Mouse (Mus musculus) lung, embryonic 14.5 days (tissue): ENCODE data around the gene Med27. TPM values are rescaled to one million over a fixed set of nuclear protein-coding genes. Genes with fewer than 3 reads are reported as not detected.

Experiments
- ATAC-seq: fragments of 200-750 bp; cut with Nextera tagmentation; 2 replicates; pipeline ENCODE4 v1.8.0; 2017; ENCODE audit warnings: mild to moderate bottlenecking, moderate TSS enrichment, moderate library complexity; ENCODE audit not compliant: insufficient read depth
- DNase-seq: peaks from one replicate; pipeline ENCODE4 v3.0.0-alpha.2; 2015
- H3K27ac ChIP-seq: fragments of 300-500 bp; sonication (generic); 2 replicates; pipeline ENCODE4 v1.5.1; 2014; ENCODE audit warnings: low read depth, mild to moderate bottlenecking, moderate library complexity
- H3K27me3 ChIP-seq: fragments of 300-500 bp; sonication (generic); 2 replicates; pipeline ENCODE4 v1.6.1; 2014; ENCODE audit warnings: low read length, control low read depth; ENCODE audit not compliant: insufficient read depth
- H3K36me3 ChIP-seq: fragments of 300-500 bp; sonication (generic); 2 replicates; pipeline ENCODE4 v1.6.1; 2014; ENCODE audit warnings: control low read depth; ENCODE audit not compliant: insufficient read depth
- H3K4me1 ChIP-seq: fragments of 300-500 bp; sonication (generic); 2 replicates; pipeline ENCODE4 v1.6.1; 2014; ENCODE audit warnings: antibody characterized with exemption, control low read depth; ENCODE audit not compliant: insufficient read depth
- H3K4me2 ChIP-seq: fragments of 300-500 bp; sonication (generic); 2 replicates; pipeline ENCODE4 v1.6.1; 2014; ENCODE audit warnings: mild to moderate bottlenecking
- H3K4me3 ChIP-seq: fragments of 300-500 bp; sonication (generic); 2 replicates; pipeline ENCODE4 v1.5.1; 2014; ENCODE audit warnings: low read depth, low read length
- H3K9ac ChIP-seq: fragments of 300-500 bp; sonication (generic); 2 replicates; pipeline ENCODE4 v1.6.1; 2014
- H3K9me3 ChIP-seq: fragments of 300-500 bp; sonication (generic); 2 replicates; pipeline ENCODE4 v1.6.1; 2016; ENCODE audit warnings: low read depth, low read length, control low read depth
- CTCF ChIP-seq: IDR thresholded peaks from 2 replicates; pipeline ENCODE4 v1.5.1; 2016; ENCODE audit warnings: antibody characterized with exemption, low read depth
- WGBS: fragments of 180-500 bp; shearing (Covaris S2); extraction: QIAGEN DNeasy Blood & Tissue Kit; methylation state at CpG from one replicate; pipeline ENCODE4 v1.1.7; 2014; 5-methylcytosine and 5-hydroxymethylcytosine counted together
- polyA plus RNA-seq: library from polyadenylated mRNA; unstranded; fragments of >200 nt; fragmentation: Nextera tagmentation; extraction: Ambion mirVana; gene quantifications from 2 replicates; pipeline ENCODE4 v1.2.1, GENCODE M21; 2014

Med27 gene
- polyA plus RNA-seq, 1 experiment from 2014 or later = 53.0 TPM

DNA sequence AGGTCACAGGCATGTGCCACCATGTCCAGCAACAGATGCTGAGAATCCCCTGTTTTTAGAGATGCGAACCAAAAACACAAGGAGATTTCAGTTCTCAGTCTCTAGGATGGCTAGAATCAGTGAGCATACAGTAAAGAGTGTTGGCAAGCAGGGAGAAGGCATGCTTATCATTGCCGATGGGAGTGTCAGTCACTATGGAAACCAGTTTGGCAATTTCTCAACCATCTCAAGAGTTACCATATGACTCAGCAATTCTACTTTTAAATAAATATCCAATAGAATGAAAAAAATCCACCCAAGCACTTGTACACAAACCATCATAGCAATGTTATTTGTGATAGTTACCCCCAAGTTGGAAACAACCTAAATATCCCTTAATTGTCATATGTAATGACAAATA, 22.2 kb upstream of the Med27 start:
- Histone ChIP-seq H3K4me3 (no peak overlapping the region), H3K9me3 (no peaks in the 10 kb centered on the region), H3K36me3 (no peaks in the 10 kb centered on the region), H3K27me3 (no peaks in the 10 kb centered on the region), H3K27ac (no peak overlapping the region), H3K4me2 (no peak overlapping the region), H3K9ac (no peak overlapping the region), H3K4me1 (no peaks in the 10 kb centered on the region)
- WGBS = 56% methylated on average over 2 of the region's 2 CpGs
- DNase-seq (peak; percentile 20), ATAC-seq (no peak)
- no peak for TF ChIP-seq CTCF

DNA sequence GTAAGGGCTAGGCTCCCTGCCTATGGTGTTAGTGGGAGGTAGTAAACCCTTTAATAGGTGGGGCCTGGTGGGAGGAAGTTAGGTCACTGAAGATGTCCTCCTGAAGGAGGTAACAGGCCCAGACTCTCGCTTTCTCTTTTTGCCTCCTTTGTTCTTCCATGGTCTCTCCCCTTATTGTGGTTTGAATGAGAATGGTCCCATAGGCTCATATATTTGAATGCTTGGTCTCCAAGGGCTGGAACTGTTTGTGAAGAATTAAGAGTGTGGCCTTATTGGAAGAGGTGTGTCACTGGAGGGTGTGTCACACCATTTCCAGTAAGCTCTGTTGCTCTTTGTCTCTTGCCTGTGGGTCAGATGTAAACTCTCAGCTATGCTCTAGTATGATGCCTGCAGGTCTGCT, 16.1 kb upstream of the Med27 start:
- 96% methylated on average over 1 of the region's 1 CpGs for WGBS
- no peaks in the 10 kb centered on the region for H3K9me3 ChIP-seq

GRCm38 (mm10) chr2:29338396-29338795, 8.2 kb upstream of the Med27 start:
- no peak overlapping the region for H3K9ac ChIP-seq
- no peaks in the 10 kb centered on the region for H3K36me3 ChIP-seq
- ATAC-seq = no peak
- H3K27me3 ChIP-seq = no peaks in the 10 kb centered on the region
- H3K4me1 ChIP-seq = no peaks in the 10 kb centered on the region
- no peak for TF ChIP-seq CTCF
- H3K4me3 ChIP-seq = no peak overlapping the region
- WGBS = 91% methylated on average over 1 of the region's 1 CpGs
- DNase-seq = no peak
- H3K4me2 ChIP-seq = no peak overlapping the region
- H3K27ac ChIP-seq = no peak overlapping the region
- H3K9me3 ChIP-seq = no peaks in the 10 kb centered on the region

More for the DNA sequence above, 16.1 kb upstream of the Med27 start:
- TF ChIP-seq CTCF = no peak
- H3K4me3 ChIP-seq = no peak overlapping the region
- H3K4me1 ChIP-seq = no peaks in the 10 kb centered on the region
- H3K9ac ChIP-seq = no peak overlapping the region
- no peak for DNase-seq
- no peak for ATAC-seq
- no peak overlapping the region for H3K27ac ChIP-seq
- H3K36me3 ChIP-seq = no peaks in the 10 kb centered on the region
- no peak overlapping the region for H3K4me2 ChIP-seq
- H3K27me3 ChIP-seq = no peaks in the 10 kb centered on the region

DNA sequence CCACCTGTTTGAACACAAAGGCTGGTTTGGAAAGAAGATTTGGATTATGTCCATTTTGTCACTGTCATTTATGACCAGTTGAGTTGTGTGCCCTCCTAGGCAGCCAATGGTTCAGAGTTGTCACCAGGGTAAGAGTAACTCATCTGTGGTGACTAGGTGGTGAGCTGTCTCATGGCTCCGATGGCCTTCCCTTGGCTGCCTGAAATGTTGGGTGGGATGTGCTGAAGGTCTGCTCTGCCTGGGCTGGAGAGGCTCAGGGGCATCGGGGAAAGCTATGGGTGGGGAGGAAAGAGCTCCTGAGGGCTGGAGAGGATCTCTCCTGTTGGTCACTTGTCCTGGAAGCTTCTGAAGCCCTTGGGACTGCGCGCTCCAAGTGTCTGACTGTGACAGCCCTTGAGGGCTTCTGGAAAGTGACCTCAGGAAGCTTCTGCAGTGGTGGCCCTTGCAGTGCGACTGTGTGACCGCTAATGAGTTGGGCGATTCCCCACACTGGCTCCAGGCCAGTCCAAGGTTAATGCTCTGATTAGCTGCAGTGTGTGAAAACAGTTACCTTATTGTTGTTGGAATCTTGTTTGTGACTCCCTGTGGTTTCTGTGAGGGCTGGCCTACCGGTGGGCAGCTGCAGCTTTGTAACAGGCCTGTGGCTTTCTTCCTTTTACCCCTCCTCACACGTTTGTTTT, 12.2 kb downstream of the Med27 start:
- ATAC-seq = no peak
- Histone ChIP-seq H3K4me2 (no peak overlapping the region), H3K4me1 (no peaks in the 10 kb centered on the region), H3K27ac (no peak overlapping the region), H3K4me3 (no peak overlapping the region), H3K36me3 (0 out of 2 replicates have a peak, but pooled peaks cover under 1% of the 10 kb centered on the region), H3K27me3 (no peaks in the 10 kb centered on the region), H3K9me3 (no peaks in the 10 kb centered on the region), H3K9ac (no peak overlapping the region)
- DNase-seq = no peak
- 51% methylated on average over 9 of the region's 9 CpGs for WGBS
- no peak for TF ChIP-seq CTCF

DNA sequence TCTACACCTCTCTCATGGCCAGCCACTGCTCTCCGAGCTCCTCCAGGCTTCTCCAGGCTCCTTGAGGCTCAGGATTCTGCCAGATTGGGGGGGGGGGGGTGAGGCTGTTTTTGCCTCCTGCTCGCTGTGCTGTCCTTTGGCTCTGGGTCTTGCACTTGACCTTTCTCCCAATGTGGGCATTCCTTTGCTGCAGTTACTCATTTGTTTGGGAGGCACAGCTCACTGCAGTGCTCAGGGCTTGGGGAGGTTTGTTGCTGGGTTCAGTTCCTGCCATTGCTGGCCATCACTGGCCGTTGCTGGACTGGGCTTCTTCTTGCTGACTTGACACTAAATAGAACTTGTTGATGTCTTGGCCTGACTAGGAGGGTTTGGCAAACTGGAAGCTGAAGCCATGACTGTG, 14.3 kb downstream of the Med27 start:
- TF ChIP-seq CTCF = no peak
- WGBS = 78% methylated on average over 3 of the region's 3 CpGs

DNA sequence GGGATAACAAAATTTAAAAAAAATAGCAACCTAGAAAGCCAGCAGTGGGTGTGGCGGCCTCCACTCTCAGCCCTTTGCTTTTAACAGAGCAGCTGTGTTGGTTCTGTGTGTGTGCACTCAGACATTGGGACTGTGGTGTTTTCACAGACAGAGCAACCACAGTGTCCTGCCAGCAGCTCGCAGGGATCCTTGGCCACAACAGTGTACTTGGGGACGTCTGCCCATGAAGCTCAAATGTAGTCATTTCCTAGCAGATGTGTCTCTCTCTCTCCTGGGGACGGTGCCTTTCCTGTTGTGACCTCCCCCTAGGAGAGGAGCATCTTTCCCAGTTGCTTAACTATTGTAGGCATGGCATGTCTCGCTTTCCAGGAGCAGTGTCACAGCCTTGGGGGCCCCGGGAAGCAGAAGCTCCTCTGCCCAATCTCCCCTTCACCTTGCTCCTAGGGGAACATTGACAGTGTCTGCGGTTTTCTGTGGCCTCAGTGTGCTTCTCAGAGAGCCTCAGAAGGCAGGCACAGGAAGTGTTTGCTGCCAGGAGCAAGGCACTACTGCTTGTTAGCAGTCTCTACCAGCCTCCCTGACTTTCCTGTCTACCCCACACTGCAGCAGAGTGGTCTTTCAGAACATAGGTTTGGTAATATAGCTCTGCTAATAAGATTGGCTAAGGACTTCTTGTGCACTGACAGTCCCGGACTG, 18.5 kb downstream of the Med27 start:
- H3K27ac ChIP-seq = no peak overlapping the region
- no peak overlapping the region for H3K9ac ChIP-seq
- no peak for DNase-seq
- no peak overlapping the region for H3K4me2 ChIP-seq
- no peak for TF ChIP-seq CTCF
- H3K4me1 ChIP-seq = no peaks in the 10 kb centered on the region
- 79% methylated on average over 8 of the region's 8 CpGs for WGBS
- no peaks in the 10 kb centered on the region for H3K27me3 ChIP-seq
- H3K4me3 ChIP-seq = no peak overlapping the region
- ATAC-seq = no peak
- no peaks in the 10 kb centered on the region for H3K36me3 ChIP-seq
- H3K9me3 ChIP-seq = no peaks in the 10 kb centered on the region

More for the DNA sequence above, 14.3 kb downstream of the Med27 start:
- no peak overlapping the region for H3K4me2 ChIP-seq
- no peaks in the 10 kb centered on the region for H3K4me1 ChIP-seq
- H3K9me3 ChIP-seq = no peaks in the 10 kb centered on the region
- no peaks in the 10 kb centered on the region for H3K27me3 ChIP-seq
- no peak for DNase-seq
- ATAC-seq = no peak
- H3K9ac ChIP-seq = no peak overlapping the region
- H3K27ac ChIP-seq = no peak overlapping the region
- no peaks in the 10 kb centered on the region for H3K36me3 ChIP-seq
- no peak overlapping the region for H3K4me3 ChIP-seq

- 60% methylated on average over 5 of the region's 5 CpGs for WGBS
- Histone ChIP-seq H3K9me3 (no peaks in the 10 kb centered on the region), H3K9ac (no peak overlapping the region), H3K36me3 (no peaks in the 10 kb centered on the region), H3K4me2 (no peak overlapping the region), H3K27me3 (no peaks in the 10 kb centered on the region), H3K4me1 (no peaks in the 10 kb centered on the region), H3K27ac (no peak overlapping the region), H3K4me3 (no peak overlapping the region)
- DNase-seq = peak; percentile 26
- no peak for ATAC-seq
- no peak for TF ChIP-seq CTCF
Observed at GRCm38 (mm10) chr2:29368730-29369129, 22.1 kb downstream of the Med27 start.
